ENCODE assay signal across 8 mouse cellular contexts in the genomic region with DNA sequence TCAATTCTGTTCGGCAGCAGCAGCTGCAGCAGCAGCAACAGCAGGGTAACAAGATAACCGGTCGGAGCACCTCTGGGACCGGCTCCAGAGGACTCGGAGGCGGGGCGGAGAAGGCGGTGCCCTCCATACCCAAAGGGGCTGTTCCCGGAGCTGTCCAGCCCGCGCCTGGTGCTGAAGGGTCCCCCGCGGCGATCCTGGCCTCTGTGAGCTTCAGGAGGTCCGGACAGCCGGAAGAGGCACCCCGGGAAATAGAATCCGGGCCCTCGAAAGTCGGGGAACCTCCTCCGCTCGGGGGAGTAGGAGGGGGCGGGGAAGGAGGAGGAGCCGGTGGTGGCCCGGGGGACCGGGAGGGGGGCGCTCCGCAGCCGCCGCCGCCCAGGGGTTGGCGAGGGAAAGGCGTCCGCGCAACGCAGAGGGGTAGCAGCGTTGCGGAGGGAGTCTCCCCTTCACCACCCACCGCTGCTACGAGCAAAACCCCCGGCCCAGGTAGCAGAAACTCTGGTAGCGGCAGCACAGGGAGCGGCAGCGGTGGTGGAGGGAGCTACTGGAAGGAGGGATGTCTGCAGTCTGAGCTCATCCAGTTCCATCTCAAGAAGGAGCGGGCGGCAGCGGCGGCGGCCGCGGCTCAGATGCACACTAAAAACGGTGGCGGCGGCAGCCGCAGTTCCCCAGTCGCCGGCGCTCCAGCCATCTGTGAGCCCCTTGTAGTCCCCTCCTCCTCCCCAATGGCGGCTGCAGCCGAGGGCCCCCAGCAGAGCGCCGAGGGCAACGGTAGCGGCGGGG. TPM values are rescaled to one million over a fixed set of nuclear protein-coding genes. Genes with fewer than 3 reads are reported as not detected.
DNase-seq lines count a peak whose midpoint lies in the region; ATAC-seq and TF ChIP-seq lines count a peak whose summit lies in the region.

No protein-coding gene starts in this region.

- H3K4me2 ChIP-seq in hindbrain, postnatal 0 days (ENCODE audit: low read depth, low read length) = peak overlapping the region; percentile 78

- peak; percentile 93 for DNase-seq in adrenal gland, postnatal 10 days
- DNase-seq in gastrocnemius, adult 8-10 months (ENCODE audit: low spot score in 2 of 2) = peak; percentile 42 to 56
- peak; percentile 86 for DNase-seq in hindbrain, postnatal 0 days (ENCODE audit: low spot score)
- peak; percentile 81 to 83 for DNase-seq in left cerebral cortex, adult 2 months (ENCODE audit: extremely low spot score in 1 of 2, low spot score in 2 of 2)
- peak; percentile 45 for DNase-seq in lung, postnatal 25 days (ENCODE audit: low spot score)
- DNase-seq in right cerebral cortex, adult 2 months (ENCODE audit: low spot score in 2 of 2) = peak; percentile 80 to 82

- H3K4me3 ChIP-seq in hindbrain, postnatal 0 days (ENCODE audit: low read length) = peak overlapping the region; percentile 70
- peak overlapping the region; percentile 55 for H3K4me3 ChIP-seq in left cerebral cortex, adult 2 months

- H3K27ac ChIP-seq in hindbrain, postnatal 0 days = peak overlapping the region; percentile 97
- H3K27ac ChIP-seq in left cerebral cortex, adult 2 months = peak overlapping the region; percentile 99

- intact Hi-C loops in left cerebral cortex, adult 2 months (cut with DNase I) = loop anchor here (1.0 to 10.0 kb wide), 5 partner anchors 31 to 1075 kb away; partner anchors contain the start of genes Echdc1, Ptprk and Rspo3

- peak overlapping the region; percentile 95 for H3K9ac ChIP-seq in hindbrain, postnatal 0 days (replicated peaks; ENCODE audit: low read length)

- TF ChIP-seq CTCF in hindbrain, postnatal 0 days (IDR thresholded peaks at IDR 0.05; ENCODE audit: low read depth) = no peak; the same call in 1 of the 2 replicates
- no peak; the same call in 1 of the 2 replicates for TF ChIP-seq CTCF in left cerebral cortex, adult 2 months (IDR thresholded peaks at IDR 0.05)

- peak; percentile 98 for ATAC-seq in common myeloid progenitor, adult 5-6 weeks (replicated peaks; ENCODE audit: low read depth, poor library complexity, severe bottlenecking)
- ATAC-seq in hindbrain, postnatal 0 days = peak; percentile 81
- ATAC-seq in monocyte, adult 5-6 weeks (replicated peaks; ENCODE audit: insufficient number of reproducible peaks, low FRiP score, low TSS enrichment, poor library complexity, severe bottlenecking) = no peak

- H3K9me3 ChIP-seq in hindbrain, postnatal 0 days (ENCODE audit: low read length) = no peaks in the 10 kb centered on the region

- no peaks in the 10 kb centered on the region for H3K36me3 ChIP-seq in hindbrain, postnatal 0 days (ENCODE audit: insufficient read depth, low read length)

- H3K27me3 ChIP-seq in hindbrain, postnatal 0 days (ENCODE audit: insufficient read depth, low read length) = no peaks in the 10 kb centered on the region

- 1% methylated on average over 54 of the region's 65 CpGs for WGBS in hindbrain, postnatal 0 days

- peaks cover 20% of the 10 kb centered on the region for H3K4me1 ChIP-seq in hindbrain, postnatal 0 days (ENCODE audit: insufficient read depth, low read length)

RNA-seq across cellular contexts. Expression of gene Soga3, which starts 3.4 kb away (rescaled TPM):
- 10 to 100 TPM in 1 of 2 experiments, 1 to 10 TPM in 1; 6.4 to 10.4 TPM for total RNA-seq in adrenal gland, postnatal 10 days (2021)
- total RNA-seq in common myeloid progenitor, adult 5-6 weeks (2017) = not detected in 2 replicates
- not detected for total RNA-seq in gastrocnemius, adult 8-10 months (2022)
- total RNA-seq in hindbrain, postnatal 0 days (2014; rRNA removed) = 132 and 135 TPM in 2 replicates
- 139 and 149 TPM in 2 replicates for polyA plus RNA-seq in hindbrain, postnatal 0 days (2015; fragmentation: Nextera tagmentation; extraction: Ambion mirVana)
- 100 to 1,000 TPM; 179 to 180 TPM for total RNA-seq in left cerebral cortex, adult 2 months (2021)
- total RNA-seq in monocyte, adult 5-6 weeks (2017) = not detected in 3 replicates

RNA-seq across cellular contexts. Expression of gene Gm49353, which starts 51.7 kb away (rescaled TPM):
- 1 to 10 TPM in 1 of 2 experiments, not detected in 1; 2.1 TPM for total RNA-seq in adrenal gland, postnatal 10 days (2021)
- not detected in 2 replicates for total RNA-seq in common myeloid progenitor, adult 5-6 weeks (2017)
- not detected for total RNA-seq in gastrocnemius, adult 8-10 months (2022)
- 2.2 and 11.2 TPM in 2 replicates for total RNA-seq in hindbrain, postnatal 0 days (2014; rRNA removed)
- polyA plus RNA-seq in hindbrain, postnatal 0 days (2015; fragmentation: Nextera tagmentation; extraction: Ambion mirVana) = 10.5 and 11.5 TPM in 2 replicates
- 10 to 100 TPM; 26.7 to 27.8 TPM for total RNA-seq in left cerebral cortex, adult 2 months (2021)
- total RNA-seq in monocyte, adult 5-6 weeks (2017) = not detected in 3 replicates

Comparison
In these comparisons a context has a peak if more than half of its experiments do, and no peak if none do; other contexts are left out.
1. RNA of gene Soga3, which starts 3.4 kb away (total RNA-seq): 179 to 180 TPM in left cerebral cortex, adult 2 months and 132 to 135 TPM in hindbrain, postnatal 0 days; 6.4 to 10.4 TPM in adrenal gland, postnatal 10 days, not detected in common myeloid progenitor, adult 5-6 weeks, not detected in gastrocnemius, adult 8-10 months and not detected in monocyte, adult 5-6 weeks; every median in the first group is over 10 times any median in the second.
2. Peak in every context shown above with its lines, with median percentiles within 50 percentile points of each other: DNase-seq.